Mouse (Mus musculus) lung, adult 2 months (tissue): ENCODE data around the gene Gm10644. TPM values are rescaled to one million over a fixed set of nuclear protein-coding genes. Genes with fewer than 3 reads are reported as not detected.
A peak's percentile ranks its signal among the peaks of the same experiment; 100 is the strongest.

ENCODE experiments used
- DNase-seq: peaks from one replicate; pipeline ENCODE4 v3.0.0; 2022
- H3K4me1 ChIP-seq: fragments of 200-500 bp; 2 replicates; pipeline ENCODE4 v1.6.1; 2011; ENCODE audit warnings: low read length; ENCODE audit not compliant: control insufficient read depth, insufficient read depth
- H3K4me3 ChIP-seq: fragments of 200-500 bp; replicated peaks from 2 replicates; pipeline ENCODE3; 2011; ENCODE audit warnings: low read depth, mild to moderate bottlenecking, control low read depth, low read length; ENCODE audit errors: extremely low read depth
- CTCF ChIP-seq: fragments of 200-500 bp; IDR thresholded peaks from 2 replicates; pipeline ENCODE4 v1.5.1; 2011; ENCODE audit warnings: mild to moderate bottlenecking, low read length, control low read depth; ENCODE audit not compliant: insufficient read depth
- POLR2A ChIP-seq: fragments of 200-500 bp; IDR thresholded peaks from 2 replicates; pipeline ENCODE4 v1.6.1; 2011; ENCODE audit warnings: low read depth, mild to moderate bottlenecking, control low read depth, low read length, borderline replicate concordance; ENCODE audit errors: extremely low read depth
- WGBS: fragments of 180-500 bp; shearing (Covaris S2); methylation state at CpG from one replicate; pipeline ENCODE4 v1.1.7; 2018; 5-methylcytosine and 5-hydroxymethylcytosine counted together
- polyA plus RNA-seq: library from polyadenylated mRNA; depleted of rRNA; stranded (reverse); fragments of >200 nt; gene quantifications from 2 replicates; pipeline ENCODE4 v1.2.3, GENCODE M21; 2012; rRNA removed

The Gm10644 gene
- polyA plus RNA-seq, result 1.7 and 2.0 TPM in 2 replicates

DNA sequence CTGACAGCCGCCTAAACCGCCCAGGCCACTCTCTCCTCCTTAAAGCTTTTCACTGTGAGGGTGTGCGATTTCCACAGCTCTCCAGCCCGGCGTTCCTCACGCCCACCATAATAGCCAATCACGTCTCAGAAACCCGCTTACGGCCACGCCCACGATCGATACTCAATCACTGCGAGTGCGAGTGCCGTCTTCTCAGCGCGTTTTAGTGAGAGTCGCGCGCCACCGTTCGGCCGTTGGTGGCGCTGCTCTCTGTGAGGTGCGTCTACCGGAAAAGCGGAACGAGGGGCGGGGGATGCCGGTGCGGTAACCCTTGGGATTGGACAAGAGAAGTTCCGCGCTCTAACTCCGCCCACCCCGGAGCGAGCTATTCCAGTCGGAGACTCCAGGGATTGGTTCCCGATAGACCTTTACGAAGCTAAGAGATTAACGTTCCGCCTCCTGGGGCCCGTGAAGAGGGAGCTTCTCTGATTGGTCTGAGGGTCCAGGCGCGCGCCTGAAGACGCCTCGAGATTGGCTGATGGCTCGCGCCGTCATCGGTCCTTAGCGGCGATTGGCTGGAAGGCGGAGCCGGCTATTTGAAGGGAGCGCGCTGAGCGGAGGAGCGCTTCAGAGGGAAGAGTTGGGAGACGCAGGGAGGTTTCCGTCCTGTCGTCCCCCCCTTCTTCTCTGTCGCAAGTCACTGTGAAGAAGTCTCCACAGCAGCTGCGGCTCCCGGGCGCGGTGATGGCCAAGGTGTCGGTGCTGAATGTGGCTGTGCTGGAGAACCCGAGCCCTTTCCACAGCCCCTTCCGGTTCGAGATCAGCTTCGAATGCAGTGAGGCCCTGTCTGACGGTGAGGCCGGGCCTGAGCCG is at the start of gene Gm10644, which contains the start of gene Asf1b:
Gene Gm10644, minus strand, starts transcription at position 100 of the 852 bp plus-strand sequence.
Gene Asf1b, plus strand, starts transcription at position 402 of the 852 bp plus-strand sequence.
- TF ChIP-seq CTCF (peak; percentile 68), POLR2A (peak; percentile 35; the same call in 1 of the 2 replicates)
- no peaks in the 10 kb centered on the region; the same call in 1 of the 2 replicates for H3K4me1 ChIP-seq
- peak; percentile 92 for DNase-seq
- peak within 1 kb of the TSS; percentile 84 for H3K4me3 ChIP-seq
- WGBS, result under 1% methylated on average over 75 of the region's 75 CpGs

GRCm38 (mm10) chr8:84004533-84005201 is 49.7 kb upstream of the Gm10644 start:
- peak; percentile 92 for DNase-seq
- no peaks in the 10 kb centered on the region; the same call in 1 of the 2 replicates for H3K4me1 ChIP-seq
- peak overlapping the region; percentile 50 for H3K4me3 ChIP-seq
- WGBS, result under 1% methylated on average over 30 of the region's 30 CpGs
- TF ChIP-seq CTCF (no peak), POLR2A (peak; percentile 68; the same call in 1 of the 2 replicates)

DNA sequence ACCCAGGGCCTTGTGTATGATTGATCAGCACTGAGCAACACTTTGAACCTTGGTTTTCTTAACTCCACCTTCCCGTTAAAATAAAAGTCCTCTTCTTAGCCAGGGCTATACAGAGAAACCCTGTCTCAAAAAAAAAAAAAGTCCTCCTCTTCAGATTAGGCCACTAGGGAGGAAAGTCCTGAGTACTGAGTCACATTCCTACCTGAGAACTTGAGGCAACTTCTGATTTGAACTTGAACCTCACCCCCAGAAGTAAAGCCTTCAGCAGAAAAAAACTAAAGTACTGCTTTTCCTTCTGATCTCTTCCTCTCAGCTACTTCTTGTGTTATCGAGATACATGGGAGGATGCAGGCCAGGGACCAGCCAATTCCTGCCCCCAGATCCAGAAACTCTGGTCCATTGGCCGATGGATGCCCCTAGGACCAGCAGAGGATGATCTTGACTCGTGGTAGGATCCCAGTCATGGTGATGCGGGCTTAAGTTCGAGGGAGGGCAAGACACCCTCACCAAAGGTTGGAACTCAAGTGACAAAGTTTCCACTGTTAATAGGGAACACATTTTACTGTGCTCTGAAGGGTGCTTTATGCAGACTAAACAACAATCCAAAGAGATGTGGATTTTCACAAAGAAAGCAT is 48.7 kb upstream of the Gm10644 start:
- Histone ChIP-seq H3K4me1 (peaks cover 4% of the 10 kb centered on the region; the same call in 1 of the 2 replicates), H3K4me3 (no peak overlapping the region)
- TF ChIP-seq CTCF, result no peak
- no peak for TF ChIP-seq POLR2A
- no peak for DNase-seq
- 74% methylated on average over 6 of the region's 6 CpGs for WGBS

DNA sequence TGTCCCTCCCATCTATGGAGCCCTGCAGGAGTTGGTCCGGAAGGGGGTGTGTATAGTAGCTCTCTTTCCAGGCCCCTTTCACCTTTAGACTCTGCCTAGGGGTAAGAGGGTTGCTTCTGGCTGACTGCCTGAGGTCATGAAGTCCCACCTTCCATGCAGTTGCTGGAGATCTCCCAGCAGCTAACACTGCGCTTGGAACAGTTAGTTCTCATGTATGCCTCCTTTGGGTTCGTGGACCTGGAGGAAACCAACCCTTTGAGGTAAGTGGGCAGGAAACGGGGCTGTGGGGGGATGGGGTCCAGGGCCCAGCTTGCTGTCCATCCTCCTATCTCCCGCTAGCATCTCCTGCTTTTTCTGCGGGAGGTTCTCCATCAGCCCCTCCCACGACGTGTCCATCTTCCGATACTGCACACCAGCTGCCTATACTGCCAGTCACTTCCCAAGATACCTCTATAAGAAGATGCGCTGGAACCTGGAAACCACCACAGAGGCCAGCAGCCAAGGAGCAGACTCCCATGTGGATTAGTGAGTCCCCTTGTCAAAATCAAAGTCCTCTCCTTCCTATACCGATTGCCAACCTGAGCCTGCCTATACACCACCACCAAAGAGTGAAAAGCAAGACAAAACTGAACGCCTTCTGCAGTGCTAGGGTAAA is 48.1 kb upstream of the Gm10644 start:
- H3K4me3 ChIP-seq, result no peak overlapping the region
- 75% methylated on average over 12 of the region's 12 CpGs for WGBS
- H3K4me1 ChIP-seq, result peaks cover 6% of the 10 kb centered on the region; the same call in 1 of the 2 replicates
- no peak for DNase-seq
- TF ChIP-seq POLR2A (no peak), CTCF (no peak)

- Histone ChIP-seq H3K4me3 (no peak within 1 kb of the TSS), H3K4me1 (peaks cover 6% of the 10 kb centered on the region; the same call in 1 of the 2 replicates)
- DNase-seq, result no peak
- TF ChIP-seq POLR2A (no peak), CTCF (no peak)
- WGBS, result 63% methylated on average over 58 of the region's 61 CpGs
Observed at GRCm38 (mm10) chr8:84001281-84002000, 46.4 kb upstream of the Gm10644 start, which contains the start of gene 1700067K01Rik. Gene 1700067K01Rik (plus strand): TSS chr8:84001502.

GRCm38 (mm10) chr8:83999825-84000224 is 44.8 kb upstream of the Gm10644 start:
- H3K4me1 ChIP-seq, result peaks cover 6% of the 10 kb centered on the region; the same call in 1 of the 2 replicates
- H3K4me3 ChIP-seq, result no peak overlapping the region
- WGBS, result 93% methylated on average over 2 of the region's 2 CpGs
- TF ChIP-seq POLR2A (no peak), CTCF (no peak)
- no peak for DNase-seq

DNA sequence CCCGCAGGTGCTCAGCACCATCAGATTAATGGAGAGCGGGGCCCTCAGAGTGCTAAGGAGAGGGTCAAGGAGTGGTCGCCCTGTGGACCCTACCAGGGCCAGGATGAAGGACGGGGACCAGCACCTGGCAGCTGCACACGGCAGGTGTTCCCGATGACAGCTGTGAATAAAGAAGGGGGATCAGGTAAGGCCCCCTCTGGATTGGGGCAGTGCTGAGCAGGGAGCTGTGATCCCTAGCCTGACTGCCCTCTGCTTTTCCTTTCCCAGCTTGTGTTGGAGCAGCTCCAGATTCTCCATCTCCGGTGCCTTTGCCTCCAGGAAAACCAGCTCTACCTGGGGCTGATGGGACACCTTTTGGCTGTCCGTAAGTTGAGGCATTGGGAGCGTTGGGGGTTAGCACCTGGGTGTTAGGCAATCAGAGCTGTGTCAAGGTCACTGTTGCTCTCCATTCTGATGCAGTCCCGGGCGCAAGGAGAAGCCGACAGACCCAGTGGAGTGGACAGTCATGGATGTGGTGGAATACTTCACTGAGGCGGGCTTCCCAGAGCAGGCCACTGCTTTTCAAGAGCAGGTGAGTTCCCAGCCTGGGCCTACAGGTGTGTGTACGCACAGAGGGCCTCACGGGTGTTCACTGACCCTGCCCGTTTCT is 44.2 kb upstream of the Gm10644 start:
- H3K4me3 ChIP-seq, result no peak overlapping the region
- no peak for TF ChIP-seq POLR2A
- WGBS, result 73% methylated on average over 16 of the region's 16 CpGs
- no peak for DNase-seq
- H3K4me1 ChIP-seq, result peaks cover 6% of the 10 kb centered on the region; the same call in 1 of the 2 replicates
